In genomic region chr1:36920154-36920716, GRCm38 (mm10) we compare ENCODE assay signal across 8 mouse cellular contexts. TPM values are rescaled to one million over a fixed set of nuclear protein-coding genes. Genes with fewer than 3 reads are reported as not detected.
DNase-seq lines count a peak whose midpoint lies in the region; ATAC-seq lines count a peak whose summit lies in the region.

No protein-coding gene starts in this region.

- no peaks in the 10 kb centered on the region for H3K9me3 ChIP-seq in midbrain, embryonic 11.5 days (ENCODE audit: control insufficient read depth, low read length)
- H3K9me3 ChIP-seq in midbrain, embryonic 15.5 days, result no peaks in the 10 kb centered on the region
- H3K9me3 ChIP-seq in liver, embryonic 11.5 days (ENCODE audit: control insufficient read depth, low read length), result no peaks in the 10 kb centered on the region

- DNase-seq in midbrain, embryonic 11.5 days (ENCODE audit: low spot score, missing footprints), result peak; percentile 77
- peak; percentile 30 to 59 for DNase-seq in adrenal gland, postnatal 36 days
- peak; percentile 69 for DNase-seq in liver, embryonic 11.5 days (ENCODE audit: low spot score)
- DNase-seq in ovary, postnatal 10 days (ENCODE audit: low spot score), result peak; percentile 18
- DNase-seq in retina, embryonic 14.5 days (ENCODE audit: low spot score), result no peak

- H3K4me1 ChIP-seq in midbrain, embryonic 11.5 days (ENCODE audit: control insufficient read depth, insufficient read depth, low read length), result peaks cover 9% of the 10 kb centered on the region
- peaks cover 26% of the 10 kb centered on the region for H3K4me1 ChIP-seq in midbrain, embryonic 15.5 days
- peaks cover 97% of the 10 kb centered on the region for H3K4me1 ChIP-seq in liver, embryonic 11.5 days (replicated peaks; ENCODE audit: control insufficient read depth, insufficient read depth, low read length)

- 69% methylated on average over 3 of the region's 3 CpGs for WGBS in midbrain, embryonic 11.5 days
- WGBS in midbrain, embryonic 15.5 days, result 55% methylated on average over 3 of the region's 3 CpGs
- 9% methylated on average over 3 of the region's 3 CpGs for WGBS in liver, embryonic 11.5 days

- H3K4me2 ChIP-seq in midbrain, embryonic 11.5 days, result no peak overlapping the region
- no peak overlapping the region for H3K4me2 ChIP-seq in midbrain, embryonic 15.5 days
- peak overlapping the region; percentile 56 for H3K4me2 ChIP-seq in liver, embryonic 11.5 days

- no peaks in the 10 kb centered on the region for H3K27me3 ChIP-seq in midbrain, embryonic 11.5 days (ENCODE audit: control insufficient read depth, insufficient read depth, low read length)
- H3K27me3 ChIP-seq in midbrain, embryonic 15.5 days (replicated peaks), result no peaks in the 10 kb centered on the region
- no peaks in the 10 kb centered on the region for H3K27me3 ChIP-seq in liver, embryonic 11.5 days (replicated peaks; ENCODE audit: control insufficient read depth, insufficient read depth, low read length)

- no peak overlapping the region for H3K9ac ChIP-seq in midbrain, embryonic 11.5 days (ENCODE audit: low read length)
- no peak overlapping the region for H3K9ac ChIP-seq in midbrain, embryonic 15.5 days
- peak overlapping the region; percentile 31 for H3K9ac ChIP-seq in liver, embryonic 11.5 days (ENCODE audit: low read depth, low read length)

- H3K27ac ChIP-seq in midbrain, embryonic 11.5 days (ENCODE audit: low read depth, low read length), result no peak overlapping the region
- no peak overlapping the region for H3K27ac ChIP-seq in midbrain, embryonic 15.5 days
- peak overlapping the region; percentile 96 for H3K27ac ChIP-seq in liver, embryonic 11.5 days (ENCODE audit: low read depth, low read length)

- H3K36me3 ChIP-seq in midbrain, embryonic 11.5 days (ENCODE audit: control insufficient read depth, insufficient read depth, low read length), result no peaks in the 10 kb centered on the region
- H3K36me3 ChIP-seq in midbrain, embryonic 15.5 days (replicated peaks), result no peaks in the 10 kb centered on the region
- H3K36me3 ChIP-seq in liver, embryonic 11.5 days (ENCODE audit: control insufficient read depth, insufficient read depth, low read length), result no peaks in the 10 kb centered on the region

- no peak overlapping the region for H3K4me3 ChIP-seq in midbrain, embryonic 11.5 days (ENCODE audit: low read depth, low read length)
- H3K4me3 ChIP-seq in midbrain, embryonic 15.5 days, result no peak overlapping the region
- H3K4me3 ChIP-seq in liver, embryonic 11.5 days (ENCODE audit: low read depth, low read length), result no peak overlapping the region

- ATAC-seq in midbrain, embryonic 11.5 days (ENCODE audit: low FRiP score), result no peak
- no peak for ATAC-seq in midbrain, embryonic 15.5 days (replicated peaks)
- peak; percentile 67 for ATAC-seq in erythroid progenitor cell, adult 5-6 weeks (replicated peaks; ENCODE audit: low FRiP score, poor library complexity, severe bottlenecking)
- ATAC-seq in inflammation-experienced regulatory T-cells, adult 6 months, result peak; percentile 78
- ATAC-seq in liver, embryonic 11.5 days (replicated peaks; ENCODE audit: low FRiP score), result peak; percentile 87

RNA-seq across cellular contexts. Expression of gene Tmem131, which starts 23.2 kb away (rescaled TPM):
- 14.7 and 15.2 TPM in 2 replicates for polyA plus RNA-seq in midbrain, embryonic 11.5 days (2014; fragmentation: Nextera tagmentation; extraction: Ambion mirVana)
- 13.1 and 14.8 TPM in 2 replicates for polyA plus RNA-seq in midbrain, embryonic 15.5 days (2015; fragmentation: Nextera tagmentation; extraction: Ambion mirVana)
- total RNA-seq in adrenal gland, postnatal 36 days (2021), result 10 to 100 TPM; 40.1 to 46.7 TPM
- total RNA-seq in erythroid progenitor cell, adult 5-6 weeks (2015; ENCODE audit: low replicate concordance), result 128 and 139 TPM in 2 replicates
- total RNA-seq in erythroid progenitor cell, adult 5-6 weeks (2017; ENCODE audit: low replicate concordance), result 80.9 and 83.9 TPM in 2 replicates
- 10 to 100 TPM in 2 of 3 experiments, 1 to 10 TPM in 1; 7.5 to 15.1 (median 13.0) TPM for polyA plus RNA-seq in inflammation-experienced regulatory T-cells, adult 6 months (2017; shearing (Covaris generic))
- 19.1 and 19.8 TPM in 2 replicates for polyA plus RNA-seq in liver, embryonic 11.5 days (2014; fragmentation: Nextera tagmentation; extraction: Ambion mirVana)

Comparison
In these comparisons a context has a peak if more than half of its experiments do, and no peak if none do; other contexts are left out.
1. ATAC-seq: peak in erythroid progenitor cell, adult 5-6 weeks (single experiment), inflammation-experienced regulatory T-cells, adult 6 months (single experiment) and liver, embryonic 11.5 days (single experiment); none in midbrain, embryonic 11.5 days (single experiment) and midbrain, embryonic 15.5 days (single experiment).